Mouse (Mus musculus) cerebellum, postnatal 10 days (tissue): ENCODE results near the gene Vldlr.
A peak's percentile ranks its signal among the peaks of the same experiment; 100 is the strongest.

ENCODE experiments used
- DNase-seq, 2 experiments: peaks; one replicate each; pipeline ENCODE4 v3.0.0; 2021; ENCODE audit warnings: mixed read lengths in 2 of 2

Gene Vldlr

DNA sequence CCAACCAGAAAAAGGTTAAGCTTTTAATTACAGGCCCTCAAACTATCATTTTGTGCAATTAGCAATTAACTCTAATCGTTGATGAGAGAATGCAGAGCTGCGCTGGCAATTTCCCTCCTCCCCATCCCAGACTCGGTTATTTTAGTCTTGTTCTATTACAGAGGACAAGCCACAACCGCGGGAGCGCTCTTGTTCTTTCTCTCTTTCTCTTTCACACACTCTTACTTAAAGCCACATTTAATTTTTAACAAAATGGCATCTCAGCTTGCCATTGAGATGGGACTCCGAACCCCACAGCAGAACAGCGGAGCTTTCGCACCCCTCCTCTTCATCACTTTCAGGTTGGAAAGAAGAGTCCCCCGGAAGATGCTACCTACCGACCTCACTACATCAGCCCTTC, at the start of gene Vldlr:
Vldlr (plus strand) TSS at position 167 of the 400 bp plus-strand sequence.
- DNase-seq: no peak

DNA sequence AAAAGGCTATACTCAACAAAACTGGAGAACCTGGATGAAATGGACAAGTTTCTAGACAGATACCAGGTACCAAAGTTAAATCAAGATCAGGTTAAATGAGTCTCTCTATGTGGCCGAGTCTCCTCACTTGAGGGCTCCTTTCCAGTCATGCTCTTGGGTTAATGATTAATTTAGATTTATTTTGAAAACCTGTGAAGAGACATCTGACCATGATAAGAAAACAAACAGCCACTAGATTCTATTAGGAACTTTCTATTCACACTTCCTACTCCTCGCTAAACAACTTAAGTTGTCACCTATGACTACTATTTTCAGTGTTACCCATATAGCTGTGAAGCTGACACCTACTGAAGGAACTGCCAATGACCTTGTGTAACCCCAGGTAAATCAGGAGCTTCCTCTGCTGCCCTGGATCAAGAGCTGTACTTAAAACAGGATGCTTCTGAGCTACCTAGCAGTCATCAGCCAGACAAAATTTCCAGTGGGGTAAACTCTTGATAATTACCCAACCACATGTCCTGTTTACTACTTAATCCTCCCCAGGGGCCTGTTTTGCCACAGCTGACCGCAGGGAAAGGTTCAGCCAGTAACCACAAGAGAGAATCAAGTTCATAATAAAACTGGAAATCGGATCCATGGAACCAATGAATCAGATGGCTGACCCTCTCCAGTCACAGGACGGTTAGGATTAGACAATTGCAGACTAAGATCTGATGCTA, 48.5 kb upstream of the Vldlr start:
- no peak for DNase-seq

DNA sequence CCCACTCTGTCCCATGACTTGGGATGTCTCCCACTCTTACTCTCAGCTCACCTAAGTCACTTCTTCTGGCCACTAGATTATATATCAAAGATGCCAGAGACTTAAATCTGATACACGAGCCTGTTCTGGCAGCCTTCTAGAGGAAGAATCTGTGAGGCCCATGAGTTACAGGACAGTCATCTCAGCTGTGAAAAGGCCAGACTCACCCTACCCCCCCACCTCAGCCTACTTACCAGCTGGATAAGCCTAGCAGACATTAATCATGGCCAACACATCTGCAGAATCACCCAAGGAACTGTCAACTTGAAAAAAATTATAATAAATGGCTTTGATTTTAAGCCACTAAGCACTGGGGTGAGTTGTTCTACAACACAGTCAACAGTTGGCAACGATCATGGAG, 42.4 kb upstream of the Vldlr start:
- DNase-seq: no peak

DNA sequence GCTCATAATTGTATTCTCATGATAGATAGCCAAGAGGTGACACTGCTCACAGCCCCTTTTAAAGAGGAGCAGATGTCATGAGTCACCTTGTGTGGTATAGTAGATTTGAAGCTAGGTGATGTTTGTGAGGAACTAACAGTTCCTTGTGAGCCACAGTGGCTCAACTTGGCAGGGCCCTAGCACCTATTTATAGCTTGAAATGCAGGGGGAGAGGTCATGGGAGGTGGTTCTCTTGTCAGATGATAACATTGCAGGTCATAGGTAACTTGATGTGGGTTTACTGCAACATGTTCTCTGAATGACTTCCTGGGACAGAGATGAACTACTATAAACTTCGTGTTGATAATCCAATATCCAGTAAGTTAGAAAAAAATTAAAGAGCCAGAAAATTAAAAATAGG, 40.7 kb upstream of the Vldlr start:
- no peak for DNase-seq

DNA sequence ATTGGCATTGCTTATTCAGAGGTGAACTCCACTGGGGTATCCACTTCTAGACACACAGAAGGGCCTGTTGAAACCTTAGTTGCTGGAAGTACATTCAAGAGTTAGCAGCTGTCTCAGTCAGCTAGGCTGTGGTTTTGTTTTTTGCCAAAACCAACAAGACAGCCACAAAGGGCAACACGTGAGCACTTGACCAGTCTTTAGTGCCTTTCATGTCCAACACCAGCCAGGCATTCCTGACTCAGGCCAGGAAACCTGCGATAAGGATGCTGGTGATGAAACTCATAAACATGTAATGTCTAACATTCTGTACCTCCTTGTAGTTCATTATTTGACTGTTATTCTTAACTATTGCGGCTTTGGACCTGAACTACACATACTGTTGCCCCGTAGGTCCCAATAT, 39.7 kb upstream of the Vldlr start:
- DNase-seq: no peak

DNA sequence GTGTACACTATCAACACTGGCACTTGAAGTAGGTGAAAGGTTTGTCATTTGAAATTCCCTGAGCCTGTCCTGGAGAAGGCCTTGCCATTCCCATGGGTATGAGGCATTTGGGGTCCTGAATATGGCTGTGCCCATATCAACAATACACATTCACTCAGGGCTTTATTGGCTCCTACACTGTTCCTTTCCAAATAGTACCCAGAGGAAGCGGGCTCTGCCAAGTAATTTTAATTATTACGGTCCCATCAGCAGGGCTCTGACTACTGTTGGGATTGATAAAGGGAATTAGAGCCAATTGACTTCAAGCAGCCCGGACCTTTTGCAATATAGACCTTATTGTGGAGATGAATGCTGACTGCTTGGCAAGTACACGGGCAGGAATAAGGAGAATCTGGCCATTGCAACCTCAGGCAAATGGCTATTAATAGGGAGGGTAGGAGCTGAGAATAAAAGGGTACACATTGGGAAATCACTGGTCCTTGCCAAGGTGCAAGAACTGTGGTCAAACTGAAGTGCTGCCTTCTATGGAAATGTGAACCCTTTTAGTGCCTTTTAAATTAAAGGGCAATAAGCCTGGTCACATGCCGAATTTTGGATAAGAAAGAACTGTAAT, 38.0 kb upstream of the Vldlr start:
- peak; percentile 8 to 10 for DNase-seq

DNA sequence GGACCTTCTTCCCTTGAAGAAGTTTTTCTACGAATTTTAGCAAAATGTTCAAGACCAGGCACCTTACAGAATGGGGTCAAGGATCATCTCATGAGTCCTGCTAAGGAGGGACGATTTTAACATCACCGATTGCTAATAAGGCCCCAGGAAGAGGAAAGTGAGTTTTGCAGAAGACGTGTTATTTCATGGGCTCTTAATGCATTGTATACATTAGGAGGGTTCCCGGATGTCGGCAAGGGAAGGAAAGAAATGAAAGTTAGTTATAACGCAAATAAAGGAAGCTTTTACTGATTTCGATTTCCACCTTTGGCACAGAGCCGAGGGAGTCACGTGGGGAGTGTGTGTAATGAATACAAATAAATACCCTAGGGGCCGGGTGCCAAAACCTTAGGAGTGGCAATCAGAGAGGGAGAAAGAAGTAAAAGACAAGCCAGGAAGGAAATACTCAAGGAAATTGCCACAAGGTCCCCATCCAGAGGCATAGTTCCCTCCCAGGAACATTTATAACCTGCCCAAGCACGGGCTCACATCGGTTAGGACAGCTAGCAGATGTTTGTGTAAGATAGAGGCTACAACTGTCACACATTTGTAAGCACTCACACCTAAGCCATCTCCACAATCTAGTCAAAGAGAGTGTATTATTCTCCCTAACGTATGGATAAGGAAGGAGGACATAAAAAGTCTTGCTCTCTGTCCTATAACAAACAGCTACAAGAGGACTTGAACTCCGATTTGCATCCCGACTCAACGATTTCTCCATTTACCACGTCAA, 35.7 kb upstream of the Vldlr start:
- peak; percentile 67 for DNase-seq

DNA sequence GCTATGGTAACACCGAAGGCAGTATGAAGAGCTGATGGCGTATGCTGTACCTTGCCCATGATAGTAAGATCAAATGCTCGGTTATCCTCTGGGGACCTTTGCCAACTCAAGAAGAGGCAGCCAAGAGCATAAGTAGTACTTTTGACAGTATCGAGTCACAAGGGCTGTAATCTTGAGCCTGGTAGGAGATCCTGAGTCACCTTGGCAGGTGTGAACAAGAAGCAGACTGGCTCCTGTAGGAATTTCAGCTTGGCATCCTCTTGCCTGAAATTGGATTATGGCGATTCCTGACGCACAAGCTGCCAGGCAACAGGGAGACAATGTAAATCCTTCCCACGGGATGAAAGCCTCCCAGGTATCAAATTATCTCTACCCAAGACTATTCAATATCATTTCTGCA, 32.8 kb upstream of the Vldlr start:
- DNase-seq: peak; percentile 21 to 22

DNA sequence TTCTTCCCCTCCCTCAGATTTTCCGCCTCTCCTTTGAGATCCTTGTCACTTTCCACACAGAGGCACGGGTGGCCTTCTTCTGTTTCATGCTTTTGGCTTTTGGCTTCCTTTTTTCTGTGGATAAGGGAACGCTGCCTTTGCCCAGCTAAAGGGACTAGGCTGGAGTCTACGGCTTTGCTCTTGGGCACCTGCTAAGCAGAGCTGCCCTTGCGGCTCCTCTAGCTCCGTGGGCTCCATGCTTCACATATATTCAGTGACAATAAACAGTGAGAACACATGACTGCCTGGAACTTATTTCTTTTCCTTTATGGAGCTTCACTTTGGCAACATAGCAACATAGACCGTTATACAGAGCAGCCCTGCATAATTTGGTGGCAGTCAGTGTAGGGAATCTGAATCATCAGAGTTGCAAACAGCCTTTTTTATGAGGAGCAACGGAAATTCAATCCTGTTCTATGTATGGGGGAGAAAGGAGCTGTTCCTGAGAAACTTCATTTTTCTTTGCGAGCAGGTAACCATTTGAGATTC, 12.5 kb upstream of the Vldlr start:
- DNase-seq: no peak

DNA sequence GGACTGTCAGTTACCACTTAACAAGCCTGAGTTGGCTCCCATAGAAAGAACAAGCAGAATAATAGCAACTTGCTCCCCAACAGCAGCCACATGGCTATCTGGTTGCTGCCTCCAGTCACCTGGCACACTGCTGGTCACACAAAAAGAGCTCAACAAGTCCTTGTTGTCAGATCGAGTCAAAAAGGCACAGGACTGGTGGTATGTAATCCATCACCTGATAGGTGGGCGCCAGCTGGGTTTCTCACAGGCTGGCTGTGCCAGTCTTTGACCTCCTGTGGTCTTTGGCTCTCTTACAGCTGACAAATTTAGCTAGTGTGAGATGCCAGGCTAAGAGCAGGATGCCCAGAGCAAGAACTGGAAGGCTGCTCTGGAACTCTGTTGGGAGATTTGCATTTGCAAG, 5.3 kb upstream of the Vldlr start:
- DNase-seq: peak; percentile 74 to 78

DNA sequence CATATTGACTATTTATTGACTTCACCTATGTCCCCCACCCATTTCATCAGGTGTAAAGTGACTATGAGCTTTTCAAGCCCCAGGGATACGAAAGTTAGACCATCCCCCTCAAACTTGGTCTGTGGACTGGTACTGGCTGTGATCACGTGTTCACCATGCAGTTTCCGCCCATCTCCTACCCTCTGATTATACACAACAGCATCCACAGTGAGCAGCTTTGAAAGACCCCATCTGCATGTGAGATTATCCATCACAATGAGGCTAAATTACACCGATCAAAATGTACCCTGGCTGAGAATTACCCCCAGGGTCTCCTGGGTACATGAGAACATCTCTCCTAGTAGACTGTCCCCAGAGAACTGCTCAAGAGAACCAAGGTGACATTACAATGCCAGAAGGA, 688 bp upstream of the Vldlr start:
- DNase-seq: peak in 1 of 2 experiments; percentile 8

DNA sequence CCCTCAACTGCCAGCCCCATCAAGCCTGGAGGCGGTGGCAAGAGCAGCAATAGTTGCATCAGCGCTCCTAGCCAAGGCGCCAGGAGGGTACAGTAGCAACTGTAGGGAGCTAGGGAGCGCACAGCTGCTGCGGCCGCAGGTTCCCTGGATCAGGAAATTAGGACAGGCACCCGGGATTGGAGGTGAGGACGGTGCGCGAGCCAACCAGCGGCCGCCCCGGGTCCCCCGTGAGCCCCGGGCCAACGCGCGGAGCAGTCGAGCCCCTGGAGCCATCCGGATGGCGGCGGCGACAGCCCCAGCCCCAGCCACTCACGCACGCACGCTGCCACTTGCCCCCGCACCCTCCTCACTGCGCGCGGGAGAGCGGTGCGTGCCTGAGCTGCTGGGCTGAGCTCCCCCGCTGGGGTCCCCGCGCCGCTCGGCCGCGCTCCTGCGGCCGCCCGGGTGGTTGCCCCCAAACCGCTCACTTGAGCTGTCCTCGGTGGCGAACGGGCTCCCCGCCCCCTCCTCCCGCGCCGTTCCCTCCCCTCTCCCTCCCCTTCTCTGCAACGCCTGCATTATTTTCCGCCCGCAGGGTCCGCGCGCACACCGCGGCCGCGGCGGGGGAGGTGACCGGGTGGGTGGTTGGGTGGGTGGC, 601 bp downstream of the Vldlr start:
- DNase-seq: peak; percentile 82 to 84

DNA sequence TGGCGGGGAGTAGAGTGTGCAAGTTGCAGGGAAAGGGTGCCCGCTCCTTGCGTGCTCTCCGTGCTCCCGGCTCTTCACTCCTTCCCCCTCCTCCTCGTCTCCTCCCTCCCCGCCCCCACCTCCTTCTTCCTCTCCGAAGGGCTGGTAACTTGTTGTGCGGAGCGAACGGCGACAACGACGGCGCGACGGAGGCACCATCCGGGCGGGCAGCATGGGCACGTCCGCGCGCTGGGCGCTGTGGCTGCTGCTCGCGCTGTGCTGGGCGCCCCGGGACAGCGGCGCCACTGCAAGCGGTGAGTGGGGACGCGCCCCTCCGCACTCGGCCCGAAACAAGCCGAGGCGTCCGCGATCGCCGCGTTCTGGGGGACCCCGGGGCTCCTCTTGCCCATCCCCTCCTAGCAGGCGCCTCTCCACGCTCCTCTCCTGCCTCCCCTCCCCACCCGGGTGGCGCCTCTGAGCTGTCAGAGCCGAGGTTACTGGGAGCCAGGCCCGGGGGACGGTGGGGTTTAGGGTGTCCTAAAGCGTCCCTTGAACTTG, 1.2 kb downstream of the Vldlr start:
- peak; percentile 83 for DNase-seq

DNA sequence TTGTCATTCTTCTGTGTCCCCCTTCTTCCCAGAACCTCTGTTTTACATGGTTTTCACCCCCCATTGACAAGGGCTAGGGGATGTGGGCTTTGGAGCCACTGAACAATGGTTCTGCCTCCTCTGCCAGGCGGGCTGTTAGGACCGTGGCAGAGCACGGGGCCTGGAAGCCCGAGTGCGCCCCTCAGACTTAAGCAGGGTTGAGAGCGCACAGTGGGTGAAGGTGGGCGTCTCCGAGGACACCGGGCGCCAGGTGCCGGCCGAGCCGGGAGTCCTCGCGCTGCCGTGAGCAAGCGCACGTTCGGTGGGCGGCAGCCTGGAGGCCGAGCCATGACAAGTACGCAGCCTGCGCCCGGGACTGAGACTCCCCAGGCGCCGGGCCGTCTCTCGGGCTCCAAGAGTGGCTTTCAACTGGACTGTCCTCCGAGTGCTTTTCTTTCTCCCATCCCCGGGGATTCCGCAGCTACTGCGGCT, 1.7 kb downstream of the Vldlr start:
- DNase-seq: peak; percentile 59 to 72

DNA sequence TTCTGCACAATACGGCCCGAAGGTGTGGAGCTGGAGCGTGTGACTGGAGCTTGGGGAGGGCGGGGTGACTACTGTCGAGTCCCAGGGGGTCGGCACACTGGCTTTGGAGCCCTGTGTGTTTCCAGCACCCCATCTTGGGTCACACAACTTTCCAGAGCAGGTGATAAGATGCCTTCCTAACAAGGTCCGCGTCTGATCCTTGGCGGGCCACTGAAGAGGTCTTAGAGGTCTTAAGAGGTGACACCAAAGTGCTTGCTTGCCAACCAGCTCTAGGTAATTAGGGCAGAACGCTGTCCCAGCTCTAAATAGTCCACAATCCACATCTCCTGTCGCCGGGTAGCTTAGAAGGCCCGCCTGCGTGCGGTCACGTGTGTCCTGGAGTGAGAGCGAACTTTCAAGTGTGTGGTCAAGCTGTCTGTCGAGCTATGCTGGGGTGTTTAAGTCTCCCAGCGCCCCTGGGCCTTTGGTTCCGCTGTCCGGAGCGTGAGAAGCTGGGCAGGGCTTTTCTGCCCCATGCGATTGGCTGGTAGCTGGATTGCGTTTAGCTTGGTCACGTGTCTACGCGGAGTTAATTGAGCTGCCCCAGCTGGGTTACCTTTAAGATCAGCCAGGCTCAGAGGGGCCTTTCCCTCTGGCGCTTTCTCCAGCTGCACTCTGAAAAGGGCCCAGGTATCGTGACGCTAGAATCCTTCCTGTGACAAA, 2.4 kb downstream of the Vldlr start:
- peak; percentile 70 to 74 for DNase-seq

DNA sequence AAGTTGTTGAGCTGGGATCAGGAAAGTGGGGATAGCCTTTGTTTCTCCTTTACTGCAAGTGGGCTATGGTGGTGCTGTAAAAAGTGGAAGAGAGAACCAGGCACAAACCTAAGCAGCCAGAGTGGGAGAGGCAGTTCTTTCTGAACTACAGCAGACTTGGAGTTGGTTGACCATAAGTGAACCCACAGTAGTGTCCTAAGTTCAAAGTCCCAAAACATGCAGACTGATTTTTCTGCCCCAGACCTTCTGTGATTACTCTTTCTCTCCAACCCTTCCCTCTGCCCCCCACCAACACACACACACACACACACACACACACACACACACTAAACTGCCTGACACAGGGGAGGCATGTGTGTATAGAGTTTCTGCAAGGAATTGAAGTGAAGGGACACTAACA, 3.3 kb downstream of the Vldlr start:
- no peak for DNase-seq

DNA sequence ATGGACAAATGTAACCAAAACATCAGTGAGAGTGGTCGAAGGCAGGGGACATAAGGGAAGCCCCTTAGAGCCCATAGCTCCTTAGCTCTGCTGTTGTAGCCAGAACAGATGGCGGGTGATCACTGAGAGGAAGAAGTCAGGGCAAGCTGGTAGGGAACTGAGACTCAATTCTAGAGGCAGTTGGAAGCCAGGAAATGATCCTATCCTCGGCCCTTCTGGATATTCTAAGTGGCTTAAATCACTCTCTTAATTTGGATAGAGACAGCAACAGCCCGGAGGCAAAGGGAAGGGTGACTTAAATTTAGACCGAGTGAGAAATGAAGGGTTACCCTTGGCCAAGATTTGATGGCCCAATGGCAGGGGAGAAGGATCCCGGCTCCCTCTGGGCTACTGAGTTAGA, 6.8 kb downstream of the Vldlr start:
- peak; percentile 67 to 69 for DNase-seq

DNA sequence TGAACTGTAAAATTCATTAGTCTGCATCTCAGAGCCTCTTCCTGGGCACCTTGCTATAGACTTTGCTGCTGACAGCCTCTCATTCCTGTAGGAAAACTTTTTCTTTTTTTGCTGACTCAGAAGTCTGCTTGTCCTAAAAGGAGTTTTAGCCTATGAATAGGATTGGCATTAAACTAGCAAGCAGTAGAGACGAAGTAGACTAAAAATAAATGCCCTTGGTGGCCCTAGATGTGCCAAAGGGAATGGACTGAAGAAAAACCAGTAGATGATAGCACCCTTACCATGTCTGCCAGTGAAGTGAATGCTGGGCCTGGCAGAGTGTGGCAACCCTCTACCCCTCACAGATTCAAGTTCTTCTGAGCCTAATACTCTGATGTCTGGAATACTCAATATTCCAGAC, 8.1 kb downstream of the Vldlr start:
- DNase-seq: no peak

DNA sequence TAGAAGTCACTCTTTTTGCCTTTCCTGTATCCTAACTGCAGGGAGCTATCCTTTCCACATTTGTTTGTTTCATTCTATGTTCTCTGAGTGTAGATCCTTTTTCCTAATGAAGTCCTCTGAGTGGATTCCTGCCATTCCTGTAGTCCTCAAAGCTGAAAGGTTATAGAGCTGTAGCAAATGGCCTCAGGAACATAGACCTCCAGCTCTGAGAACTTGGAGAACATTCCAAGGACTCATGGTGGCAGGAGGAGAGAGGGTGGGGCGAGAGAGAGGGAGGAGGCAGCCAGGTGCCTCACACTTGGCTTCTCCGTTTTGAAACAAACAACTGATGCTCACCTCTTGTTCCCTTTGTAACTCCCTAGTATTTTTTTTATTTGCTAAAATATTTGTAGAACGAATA, 10.3 kb downstream of the Vldlr start:
- DNase-seq: no peak

DNA sequence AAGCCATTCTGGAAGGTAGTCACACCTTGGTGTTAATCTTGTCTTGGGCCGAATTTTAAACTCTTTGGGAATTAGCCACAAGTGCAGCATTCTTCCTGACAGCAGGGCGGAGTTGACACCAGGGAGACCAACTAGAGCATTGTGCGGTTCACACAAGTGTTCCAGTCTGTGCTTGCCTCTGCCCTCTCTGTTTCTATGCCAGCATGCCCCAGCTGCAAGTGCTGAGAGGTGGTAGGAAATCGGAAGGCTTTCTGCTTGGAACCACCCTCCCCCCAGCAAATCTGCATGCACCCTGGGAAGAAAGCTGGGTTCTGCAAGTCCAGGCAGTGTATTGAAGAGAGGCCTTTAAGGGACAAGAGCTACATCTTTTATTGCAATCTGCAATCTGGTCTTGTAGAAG, 10.8 kb downstream of the Vldlr start:
- DNase-seq: peak; percentile 22 to 51

DNA sequence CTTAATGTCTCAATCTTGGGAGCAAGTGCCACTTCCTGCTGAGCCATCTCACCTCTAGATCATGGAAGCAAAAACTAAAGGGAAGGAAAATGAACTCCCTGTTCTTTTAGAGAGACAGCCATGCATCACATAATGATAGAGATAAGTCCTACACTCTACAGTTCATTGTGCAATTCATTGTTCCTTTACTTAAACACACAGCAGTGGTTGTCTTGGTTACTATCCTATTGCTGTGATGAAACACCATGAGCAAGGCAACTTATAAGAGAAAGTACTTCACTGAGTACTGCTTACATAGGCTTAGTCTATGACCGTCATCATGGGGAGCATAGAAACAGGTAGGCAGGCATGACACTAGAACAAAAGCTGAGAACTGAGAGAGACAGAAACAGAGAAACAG, 12.0 kb downstream of the Vldlr start:
- no peak for DNase-seq

DNA sequence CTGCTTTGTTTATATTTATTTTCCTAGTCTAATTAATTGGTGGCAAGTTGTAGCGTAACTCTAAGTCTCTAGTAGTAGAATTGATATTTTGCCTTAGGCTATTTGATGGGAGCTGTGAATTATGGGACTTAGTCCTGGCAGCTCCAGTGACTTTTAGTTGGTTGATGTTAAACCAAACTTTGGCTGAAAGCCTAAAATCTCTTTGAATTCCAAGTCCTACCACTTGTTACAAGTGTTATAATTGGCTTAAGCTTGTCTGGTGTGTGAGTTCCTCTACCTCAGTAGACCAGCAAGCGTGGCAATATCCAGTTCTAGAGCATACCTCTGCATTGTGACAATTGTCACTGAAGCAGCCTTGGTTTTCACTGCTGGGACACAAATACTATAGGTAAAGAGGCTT, 17.1 kb downstream of the Vldlr start:
- DNase-seq: no peak
